Mouse (Mus musculus) hindbrain, embryonic 16.5 days (tissue): ENCODE measurements at regions not wholly inside any gene's neighbourhood (a gene's known extent, or its start where the extent isn't known, plus 50 kb on each side); places are given as distances from the start of the nearest gene placed in this dataset.

Experiments used
- ATAC-seq: fragments of 200-750 bp; cut with Nextera tagmentation; 2 replicates; pipeline ENCODE4 v1.8.0; 2017; ENCODE audit warnings: moderate TSS enrichment, moderate library complexity
- H3K27ac ChIP-seq: fragments of 300-500 bp; sonication (generic); 2 replicates; pipeline ENCODE4 v1.5.1; 2014; ENCODE audit warnings: low read depth, mild to moderate bottlenecking, control low read depth, low read length, moderate library complexity
- H3K27me3 ChIP-seq: fragments of 300-500 bp; sonication (generic); replicated peaks from 2 replicates; pipeline ENCODE4 v1.6.1; 2014; ENCODE audit warnings: low read length; ENCODE audit not compliant: control insufficient read depth, insufficient read depth
- H3K36me3 ChIP-seq: fragments of 300-500 bp; sonication (generic); 2 replicates; pipeline ENCODE4 v1.6.1; 2014; ENCODE audit warnings: mild to moderate bottlenecking, low read length, moderate library complexity, mixed read lengths; ENCODE audit not compliant: control insufficient read depth, insufficient read depth
- H3K4me1 ChIP-seq: fragments of 300-500 bp; sonication (generic); 2 replicates; pipeline ENCODE4 v1.6.1; 2014; ENCODE audit warnings: low read depth, low read length; ENCODE audit not compliant: control insufficient read depth, insufficient read depth
- H3K4me2 ChIP-seq: fragments of 300-500 bp; sonication (generic); 2 replicates; pipeline ENCODE4 v1.6.1; 2014; ENCODE audit warnings: mild to moderate bottlenecking, low read length, control low read depth, moderate library complexity
- H3K4me3 ChIP-seq: fragments of 300-500 bp; sonication (generic); 2 replicates; pipeline ENCODE4 v1.5.1; 2014; ENCODE audit warnings: mild to moderate bottlenecking, low read length, control low read depth, moderate library complexity
- H3K9ac ChIP-seq: fragments of 300-500 bp; sonication (generic); 2 replicates; pipeline ENCODE4 v1.6.1; 2014; ENCODE audit warnings: low read depth, mild to moderate bottlenecking, control low read depth, low read length, moderate library complexity
- H3K9me3 ChIP-seq: fragments of 300-500 bp; sonication (generic); 2 replicates; pipeline ENCODE4 v1.6.1; 2014; ENCODE audit warnings: mild to moderate bottlenecking, low read length, moderate library complexity; ENCODE audit not compliant: control insufficient read depth
- whole genome bisulfite sequencing: fragments of 180-500 bp; shearing (Covaris S2); extraction: QIAGEN DNeasy Blood & Tissue Kit; methylation state at CpG from one replicate; pipeline ENCODE4 v1.1.7; 2014; 5-methylcytosine and 5-hydroxymethylcytosine counted together

DNA sequence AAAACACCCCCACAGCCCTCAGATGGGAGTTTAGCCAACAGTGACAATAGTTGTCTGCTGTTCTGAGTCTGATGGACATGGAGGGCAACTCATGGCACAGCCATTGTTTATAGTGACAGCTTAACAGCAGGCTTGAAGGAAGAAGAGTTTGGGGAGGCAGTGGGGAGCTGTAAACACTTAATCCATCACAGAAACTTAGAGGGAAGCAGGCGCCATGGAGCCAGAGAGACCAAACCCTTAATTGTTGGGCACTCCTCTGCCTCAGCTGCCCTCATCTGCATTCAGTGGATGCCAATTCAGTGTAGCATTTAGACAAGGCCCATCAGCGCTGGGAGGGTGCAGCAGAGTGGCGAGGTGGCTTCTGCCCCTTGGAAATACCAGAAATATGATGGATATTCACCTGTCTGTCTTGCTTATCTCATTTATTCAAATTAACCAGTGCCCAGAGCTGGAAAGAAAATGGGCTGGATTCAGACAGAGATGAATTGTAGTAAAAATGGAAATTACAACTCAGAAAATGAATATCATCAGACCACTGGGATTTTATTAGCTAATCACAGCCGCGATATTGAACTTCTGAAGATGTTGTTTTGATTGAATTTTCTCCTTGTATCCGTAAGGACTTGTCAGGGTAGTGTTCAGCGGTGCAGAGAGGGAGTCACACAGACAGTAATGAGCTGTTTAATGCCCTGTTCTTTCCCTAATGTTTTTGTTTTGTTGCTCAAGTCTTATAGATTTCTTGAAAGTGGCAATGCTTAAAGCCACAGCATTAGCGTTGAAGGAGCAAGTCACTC, 108.1 kb downstream of the Ackr3 start:
- peak; percentile 70 for ATAC-seq
- WGBS: 39% methylated on average over 8 of the region's 8 CpGs
- no peaks in the 10 kb centered on the region for H3K4me1 ChIP-seq
- no peak overlapping the region for H3K27ac ChIP-seq
- H3K36me3 ChIP-seq: no peaks in the 10 kb centered on the region
- H3K9ac ChIP-seq: no peak overlapping the region
- no peaks in the 10 kb centered on the region for H3K27me3 ChIP-seq
- H3K9me3 ChIP-seq: no peaks in the 10 kb centered on the region
- no peak overlapping the region for H3K4me2 ChIP-seq
- no peak overlapping the region for H3K4me3 ChIP-seq

DNA sequence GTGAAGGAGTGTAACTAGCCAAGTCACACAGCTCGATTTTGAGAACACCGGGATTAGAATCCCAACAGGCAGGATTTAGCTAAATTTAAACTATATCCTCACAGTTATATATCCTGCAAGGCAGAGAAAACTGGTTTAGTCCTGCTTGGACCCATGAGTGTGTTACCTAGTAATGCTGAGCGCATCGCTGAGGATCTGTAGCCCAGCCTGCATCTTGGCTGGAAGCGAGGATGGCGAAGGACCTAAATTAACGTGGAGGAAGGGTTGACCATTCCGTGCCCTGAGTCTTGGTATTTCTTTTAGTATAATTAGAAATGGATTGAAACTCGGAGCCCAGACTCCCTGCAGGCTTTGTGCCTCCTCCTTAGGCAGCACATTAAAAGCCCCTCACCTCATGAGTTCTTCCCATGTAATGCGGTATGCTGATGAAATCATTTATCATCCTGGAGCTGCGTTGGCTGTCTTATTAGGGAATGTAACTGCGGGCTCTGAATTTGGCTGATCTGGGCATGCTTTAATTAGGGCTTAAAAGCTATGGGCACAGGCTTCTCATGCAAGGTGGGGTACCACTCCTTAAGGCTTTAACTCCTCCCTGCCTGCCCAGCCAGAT, 110.1 kb downstream of the Ackr3 start:
- no peak overlapping the region for H3K4me3 ChIP-seq
- no peak overlapping the region for H3K9ac ChIP-seq
- H3K36me3 ChIP-seq: no peaks in the 10 kb centered on the region
- no peak overlapping the region for H3K4me2 ChIP-seq
- no peaks in the 10 kb centered on the region for H3K9me3 ChIP-seq
- WGBS: 55% methylated on average over 12 of the region's 12 CpGs
- H3K27ac ChIP-seq: no peak overlapping the region
- peak; percentile 75 for ATAC-seq
- no peaks in the 10 kb centered on the region for H3K27me3 ChIP-seq
- H3K4me1 ChIP-seq: no peaks in the 10 kb centered on the region

DNA sequence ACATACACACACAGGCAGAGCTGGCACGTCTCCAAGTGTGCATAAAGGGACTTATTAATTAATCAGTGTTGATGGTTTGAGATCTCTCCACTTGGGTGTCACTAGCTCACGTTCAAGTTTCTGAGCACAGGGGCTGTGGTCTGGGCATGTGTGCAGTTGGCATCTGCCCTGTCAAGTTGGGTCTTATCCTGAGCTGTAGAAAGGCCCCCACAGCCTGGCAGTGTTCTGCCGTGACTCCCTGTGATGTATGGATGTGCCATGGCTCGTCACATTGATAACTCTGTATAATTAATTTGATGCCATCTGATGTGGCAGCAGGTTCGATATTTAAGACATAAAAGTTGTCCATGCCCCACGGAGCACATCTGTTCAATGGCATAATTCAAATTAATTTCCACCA, 114.1 kb downstream of the Ackr3 start:
- peak; percentile 38; the same call in 1 of the 2 replicates for ATAC-seq
- Histone ChIP-seq H3K9ac (no peak overlapping the region), H3K9me3 (no peaks in the 10 kb centered on the region), H3K27me3 (no peaks in the 10 kb centered on the region), H3K4me2 (no peak overlapping the region), H3K36me3 (no peaks in the 10 kb centered on the region), H3K4me3 (no peak overlapping the region), H3K4me1 (no peaks in the 10 kb centered on the region), H3K27ac (no peak overlapping the region)
- 53% methylated on average over 6 of the region's 6 CpGs for WGBS

DNA sequence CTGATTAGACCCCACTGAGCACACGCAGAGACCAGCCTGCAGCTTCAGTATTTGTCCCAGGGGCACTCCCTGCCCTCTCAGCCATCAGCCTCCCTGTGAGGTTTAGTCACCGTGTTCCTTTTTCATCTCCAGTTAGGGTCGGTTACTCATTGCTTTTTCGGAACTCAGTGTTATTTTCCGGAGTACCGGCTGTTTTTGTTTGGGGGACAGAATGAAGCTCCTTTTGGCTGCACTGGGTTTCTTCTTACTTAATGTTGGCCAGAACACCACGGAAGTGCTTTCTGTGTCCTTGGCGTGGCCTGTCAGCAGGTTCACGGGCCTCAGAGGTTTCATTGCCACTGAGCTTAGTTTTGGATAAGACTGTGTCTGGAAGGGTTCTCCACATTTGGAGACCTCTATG, 114.7 kb downstream of the Ackr3 start:
- Histone ChIP-seq H3K4me1 (no peaks in the 10 kb centered on the region), H3K36me3 (no peaks in the 10 kb centered on the region), H3K27me3 (no peaks in the 10 kb centered on the region), H3K9me3 (no peaks in the 10 kb centered on the region), H3K9ac (no peak overlapping the region), H3K27ac (no peak overlapping the region), H3K4me2 (no peak overlapping the region), H3K4me3 (no peak overlapping the region)
- ATAC-seq: no peak
- 65% methylated on average over 9 of the region's 9 CpGs for WGBS

DNA sequence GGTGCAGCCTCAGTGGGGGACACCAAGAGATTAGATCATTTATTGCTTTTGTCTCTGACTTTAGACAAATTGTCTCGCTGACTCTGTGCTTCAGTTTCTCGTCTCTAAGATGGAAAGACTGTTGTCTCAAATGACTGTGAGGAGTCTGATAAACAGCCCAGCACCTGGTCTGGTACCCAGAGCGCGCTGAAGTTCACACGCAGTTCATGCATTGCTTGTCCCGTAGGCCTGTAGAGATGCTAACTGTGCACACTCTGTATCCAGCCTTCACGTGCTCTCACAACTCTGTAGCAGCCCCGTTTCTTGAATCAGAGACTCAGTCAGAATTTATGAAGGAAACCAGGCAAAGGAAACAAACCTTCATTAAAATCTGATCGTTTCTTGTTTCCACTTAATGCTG, 116.7 kb downstream of the Ackr3 start:
- Histone ChIP-seq H3K9ac (no peak overlapping the region), H3K4me2 (no peak overlapping the region), H3K4me1 (no peaks in the 10 kb centered on the region; the same call in 1 of the 2 replicates), H3K36me3 (no peaks in the 10 kb centered on the region), H3K27me3 (no peaks in the 10 kb centered on the region), H3K27ac (no peak overlapping the region), H3K9me3 (no peaks in the 10 kb centered on the region), H3K4me3 (no peak overlapping the region)
- no peak; the same call in 1 of the 2 replicates for ATAC-seq
- 51% methylated on average over 9 of the region's 9 CpGs for WGBS

DNA sequence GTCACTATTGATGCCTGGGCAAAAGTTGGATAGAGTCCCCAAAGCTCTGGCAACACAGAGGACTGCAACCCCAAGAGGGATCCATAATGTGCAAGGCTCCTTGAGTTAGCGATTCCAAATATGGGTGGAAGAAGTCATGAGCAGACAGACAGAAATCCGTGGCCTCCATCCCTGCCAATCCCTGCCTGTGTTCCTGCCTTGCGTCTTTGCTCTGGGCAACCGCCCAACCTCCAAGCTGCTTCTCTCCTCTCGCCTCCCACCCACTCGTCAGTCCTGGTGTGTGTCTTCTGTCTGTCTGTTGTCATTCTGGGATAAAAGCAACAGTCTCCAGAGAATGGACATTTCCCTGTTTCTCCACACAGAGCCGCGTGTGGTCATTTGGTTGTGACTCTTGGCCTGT, 117.7 kb downstream of the Ackr3 start:
- no peaks in the 10 kb centered on the region; the same call in 1 of the 2 replicates for H3K4me1 ChIP-seq
- no peaks in the 10 kb centered on the region for H3K9me3 ChIP-seq
- H3K4me2 ChIP-seq: no peak overlapping the region
- 87% methylated on average over 8 of the region's 8 CpGs for WGBS
- no peak overlapping the region for H3K27ac ChIP-seq
- ATAC-seq: no peak
- H3K4me3 ChIP-seq: no peak overlapping the region
- H3K9ac ChIP-seq: no peak overlapping the region
- H3K36me3 ChIP-seq: no peaks in the 10 kb centered on the region
- no peaks in the 10 kb centered on the region for H3K27me3 ChIP-seq

DNA sequence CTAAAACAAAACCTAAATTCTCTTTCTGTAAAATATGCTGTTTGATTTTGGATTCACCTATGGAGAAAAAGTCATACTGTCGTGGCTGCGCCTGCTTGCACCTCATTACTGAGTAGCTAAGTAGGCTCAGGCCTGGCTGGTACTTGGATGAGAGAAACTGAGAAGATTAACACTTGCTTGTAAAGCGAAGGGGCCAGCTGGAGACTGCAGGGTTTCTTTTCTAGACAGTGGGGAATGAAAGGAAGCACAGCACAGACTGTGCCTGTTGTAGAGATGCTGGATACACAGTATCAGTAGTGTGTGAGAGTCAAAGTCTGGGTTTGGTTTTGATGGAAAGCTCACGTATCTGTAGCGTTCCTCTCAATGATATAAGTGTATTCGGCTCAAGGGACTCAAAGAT, 123.5 kb downstream of the Ackr3 start:
- Histone ChIP-seq H3K36me3 (no peaks in the 10 kb centered on the region), H3K27me3 (no peaks in the 10 kb centered on the region), H3K4me3 (no peak overlapping the region), H3K9me3 (no peaks in the 10 kb centered on the region), H3K4me1 (no peaks in the 10 kb centered on the region; the same call in 1 of the 2 replicates), H3K9ac (no peak overlapping the region), H3K4me2 (no peak overlapping the region), H3K27ac (no peak overlapping the region)
- ATAC-seq: 0 out of 2 replicates have a peak, but pooled peaks have one; percentile 20
- WGBS: 60% methylated on average over 6 of the region's 6 CpGs

DNA sequence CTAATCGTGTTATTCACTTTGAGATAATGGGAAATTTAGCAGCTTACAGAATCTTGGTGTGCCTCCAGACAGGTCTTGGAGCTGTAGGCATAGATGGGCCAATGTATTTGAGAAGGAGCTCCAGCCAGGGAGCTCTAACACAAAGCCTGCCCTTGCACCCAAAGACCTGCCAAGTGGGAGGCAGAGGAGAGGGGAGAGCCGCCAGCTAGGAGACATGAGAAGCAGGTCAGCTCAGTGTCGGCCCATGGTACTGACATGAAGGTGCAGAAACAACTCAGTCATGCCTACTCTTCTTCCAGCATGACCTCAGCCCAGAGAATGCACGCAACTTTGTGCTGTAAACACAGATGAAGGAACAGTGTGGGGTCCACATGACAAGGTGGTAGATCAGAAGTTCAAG, 128.8 kb downstream of the Ackr3 start:
- Histone ChIP-seq H3K9ac (no peak overlapping the region), H3K4me1 (peaks cover 10% of the 10 kb centered on the region), H3K4me3 (no peak overlapping the region), H3K9me3 (no peaks in the 10 kb centered on the region), H3K4me2 (no peak overlapping the region), H3K27me3 (no peaks in the 10 kb centered on the region), H3K36me3 (no peaks in the 10 kb centered on the region), H3K27ac (no peak overlapping the region)
- no peak for ATAC-seq
- WGBS: 96% methylated on average over 4 of the region's 4 CpGs

DNA sequence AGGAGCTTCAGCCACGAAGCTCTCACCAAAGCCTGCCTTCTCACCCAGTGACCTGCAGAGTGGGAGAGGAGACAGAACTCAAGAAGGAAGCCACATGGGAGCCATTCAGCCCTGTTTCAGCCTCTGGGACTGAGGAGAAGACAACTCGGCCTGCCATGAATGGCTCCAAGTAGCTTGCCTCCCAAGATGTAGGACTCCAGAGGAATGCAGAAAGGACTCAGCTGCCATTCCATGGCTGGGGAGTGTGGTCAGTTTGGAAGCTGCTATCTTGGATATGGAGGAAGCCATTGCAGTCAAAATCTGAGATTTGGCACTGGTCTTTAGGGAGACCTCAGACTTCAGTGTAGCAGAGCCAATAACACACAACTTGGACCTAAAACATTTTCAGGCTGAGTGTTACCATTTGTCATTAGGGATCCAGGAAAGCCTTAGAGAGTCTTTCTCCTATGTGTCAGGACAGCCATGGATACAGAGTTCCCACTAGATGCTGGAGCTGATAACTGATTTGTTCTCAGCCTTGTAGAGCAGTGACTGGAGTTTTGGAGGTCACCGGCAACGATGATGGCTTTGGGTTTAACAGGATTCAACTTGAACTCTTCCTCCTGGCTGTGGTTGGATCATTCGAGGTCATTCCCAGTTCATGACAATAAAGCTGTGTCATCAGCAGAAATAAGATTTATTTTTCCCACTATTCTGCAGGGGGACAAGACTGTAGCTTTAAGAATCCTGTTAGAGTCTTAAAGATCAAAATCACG, 130.1 kb downstream of the Ackr3 start:
- ATAC-seq: no peak
- Histone ChIP-seq H3K4me2 (no peak overlapping the region), H3K4me1 (peaks cover 10% of the 10 kb centered on the region)

More for the DNA sequence above, 130.1 kb downstream of the Ackr3 start:
- 87% methylated on average over 6 of the region's 6 CpGs for WGBS
- Histone ChIP-seq H3K9ac (no peak overlapping the region), H3K36me3 (no peaks in the 10 kb centered on the region), H3K4me3 (no peak overlapping the region), H3K9me3 (no peaks in the 10 kb centered on the region), H3K27ac (no peak overlapping the region), H3K27me3 (no peaks in the 10 kb centered on the region)
